15 mouse cellular contexts compared by ENCODE assay signal in the genomic region with DNA sequence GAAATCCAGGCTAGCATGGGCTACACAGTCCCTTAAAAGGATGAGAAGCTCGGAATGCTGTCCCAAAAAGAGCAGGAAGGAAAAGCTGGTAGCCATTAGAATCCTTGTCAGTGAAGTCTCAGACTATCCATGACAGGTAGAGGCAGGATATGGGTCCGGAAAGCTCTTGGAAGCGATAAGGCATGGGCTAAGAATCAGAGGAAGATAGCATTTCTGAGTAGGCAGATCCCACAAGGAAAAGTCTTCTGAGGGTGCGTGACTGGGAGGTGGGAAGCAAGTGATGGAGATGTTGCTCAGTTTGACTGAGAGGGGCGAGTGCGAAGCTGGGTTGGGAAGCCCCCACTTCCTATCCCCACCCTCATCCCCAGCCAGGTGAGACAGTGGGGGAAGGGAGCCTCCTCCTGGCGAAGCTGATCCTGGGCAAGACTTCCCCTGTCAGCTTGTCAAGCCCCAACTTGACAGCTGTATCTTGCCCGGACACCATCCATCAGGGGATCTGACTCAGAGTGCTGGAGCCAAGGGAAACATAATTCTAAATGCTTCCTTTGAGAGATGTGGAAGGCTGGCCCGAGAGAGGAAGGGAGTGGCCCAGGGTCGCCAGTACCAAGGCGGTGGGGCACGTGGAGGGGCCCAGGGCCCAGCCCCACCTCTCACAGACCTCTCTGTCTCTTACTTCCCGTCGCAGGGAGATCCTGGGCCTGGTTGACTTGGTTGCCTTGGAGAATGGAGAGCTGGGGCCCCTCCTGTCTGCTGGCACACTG. TPM values are rescaled to one million over a fixed set of nuclear protein-coding genes. Genes with fewer than 3 reads are reported as not detected.
A peak's percentile ranks its signal among the peaks of the same experiment; 100 is the strongest.
DNase-seq lines count a peak whose midpoint lies in the region; ATAC-seq and TF ChIP-seq lines count a peak whose summit lies in the region.
"Had no signal": no experiment of that assay in that cellular context is flagged by ENCODE, and none has a peak within 500 bp of the region (broad histone marks: within the 10 kb centered on the region; RNA-seq: fewer than 3 reads in every experiment).

No protein-coding gene starts in this region.

- no peak overlapping the region for H3K4me2 ChIP-seq in kidney, embryonic 14.5 days (replicated peaks; ENCODE audit: low read depth, low read length)
- H3K4me2 ChIP-seq: forebrain, embryonic 12.5 days; intestine, embryonic 15.5 days had no signal

- TF ChIP-seq EP300 in ES-Bruce4 (IDR thresholded peaks at IDR 0.05; ENCODE audit: insufficient read depth, low read depth, low read length) = no peak

- 26% methylated on average over 14 of the region's 14 CpGs for WGBS in kidney, embryonic 14.5 days

- ATAC-seq in kidney, embryonic 14.5 days (ENCODE audit: low FRiP score, low TSS enrichment) = no peak
- ATAC-seq: intestine, embryonic 15.5 days; Patski had no signal

- no peak overlapping the region for H3K4me3 ChIP-seq in kidney, embryonic 14.5 days (ENCODE audit: low read length)
- H3K4me3 ChIP-seq in ES-Bruce4 (ENCODE audit: low read depth, low read length) = no peak overlapping the region
- H3K4me3 ChIP-seq: forebrain, embryonic 12.5 days; heart, adult 2 months; hindbrain, embryonic 10.5 days; intestine, embryonic 15.5 days had no signal

- peak; percentile 37 for TF ChIP-seq CTCF in ES-Bruce4 (IDR thresholded peaks at IDR 0.05; ENCODE audit: low read depth, low read length)

- H3K27me3 ChIP-seq in kidney, embryonic 14.5 days (ENCODE audit: control insufficient read depth, insufficient read depth, low read length) = peaks cover 3% of the 10 kb centered on the region; the same call in 1 of the 2 replicates
- H3K27me3 ChIP-seq in ES-Bruce4 (ENCODE audit: control insufficient read depth, insufficient read depth, low read length, poor library complexity, severe bottlenecking) = no peaks in the 10 kb centered on the region

- H3K9ac ChIP-seq in kidney, embryonic 14.5 days (ENCODE audit: low read depth, low read length) = no peak overlapping the region
- H3K9ac ChIP-seq in ES-Bruce4 (ENCODE audit: low read depth, poor library complexity, severe bottlenecking) = no peak overlapping the region
- H3K9ac ChIP-seq: forebrain, embryonic 12.5 days; intestine, embryonic 15.5 days had no signal

- no peak for TF ChIP-seq POLR2A in ES-Bruce4 (IDR thresholded peaks at IDR 0.05; ENCODE audit: insufficient read depth, low read length)

- H3K9me3 ChIP-seq in kidney, embryonic 14.5 days (ENCODE audit: control insufficient read depth, low read length) = no peaks in the 10 kb centered on the region
- no peaks in the 10 kb centered on the region for H3K9me3 ChIP-seq in ES-Bruce4 (replicated peaks; ENCODE audit: control insufficient read depth, insufficient read depth, low read length, poor library complexity, severe bottlenecking)
- H3K9me3 ChIP-seq: forebrain, embryonic 12.5 days; intestine, embryonic 15.5 days had no signal

- H3K36me3 ChIP-seq in kidney, embryonic 14.5 days (ENCODE audit: control insufficient read depth, insufficient read depth, low read length) = no peaks in the 10 kb centered on the region
- no peaks in the 10 kb centered on the region for H3K36me3 ChIP-seq in ES-Bruce4 (ENCODE audit: control insufficient read depth, insufficient read depth, low read length, poor library complexity, severe bottlenecking)
- H3K36me3 ChIP-seq: forebrain, embryonic 12.5 days; hindbrain, embryonic 10.5 days; intestine, embryonic 15.5 days had no signal

- H3K27ac ChIP-seq in kidney, embryonic 14.5 days (ENCODE audit: low read depth, low read length) = no peak overlapping the region
- no peak overlapping the region for H3K27ac ChIP-seq in ES-Bruce4 (ENCODE audit: insufficient read depth, low read length)
- H3K27ac ChIP-seq: forebrain, embryonic 12.5 days; heart, adult 2 months; hindbrain, embryonic 10.5 days; intestine, embryonic 15.5 days had no signal

- no peaks in the 10 kb centered on the region for H3K4me1 ChIP-seq in kidney, embryonic 14.5 days (ENCODE audit: control insufficient read depth, insufficient read depth, low read length)
- no peaks in the 10 kb centered on the region for H3K4me1 ChIP-seq in ES-Bruce4 (ENCODE audit: control insufficient read depth, insufficient read depth, low read length)

- peak; percentile 82 for DNase-seq in kidney, adult 11 months
- DNase-seq in adrenal gland, postnatal 36 days = peak; percentile 49 to 62
- peak; percentile 70 for DNase-seq in kidney, postnatal 10 days
- no peak for DNase-seq in retina, embryonic 14.5 days (ENCODE audit: low spot score)
- DNase-seq in embryo, embryonic 10 days (ENCODE audit: low spot score) = no peak
- DNase-seq: heart, adult 2 months; layer of hippocampus, adult 9-11 months; right cerebral cortex, postnatal 14 days had no signal

RNA-seq across cellular contexts. Expression of gene Exoc3l2, which starts 14.7 kb away (rescaled TPM):
- 3.5 and 3.7 TPM in 2 replicates for polyA plus RNA-seq in kidney, embryonic 14.5 days (2014; fragmentation: Nextera tagmentation; extraction: Ambion mirVana)
- polyA plus RNA-seq in ES-Bruce4 (2011; ENCODE audit: insufficient read depth, insufficient read length, low read depth, missing spikeins) = 3.0 and 3.8 TPM in 2 replicates
- 10 to 100 TPM; 41.1 to 49.6 TPM for total RNA-seq in adrenal gland, postnatal 36 days (2021)
- polyA plus RNA-seq: Patski had no signal

RNA-seq across cellular contexts. Expression of gene Mark4, which starts 19.2 kb away (rescaled TPM):
- polyA plus RNA-seq in kidney, embryonic 14.5 days (2014; fragmentation: Nextera tagmentation; extraction: Ambion mirVana) = 10.4 and 12.1 TPM in 2 replicates
- 33.1 and 33.3 TPM in 2 replicates for polyA plus RNA-seq in ES-Bruce4 (2011; ENCODE audit: insufficient read depth, insufficient read length, low read depth, missing spikeins)
- 10 to 100 TPM; 46.5 to 50.3 TPM for total RNA-seq in adrenal gland, postnatal 36 days (2021)

RNA-seq across cellular contexts. Expression of gene Bloc1s3, which starts 30.4 kb away (rescaled TPM):
- 1.4 and 2.4 TPM in 2 replicates for polyA plus RNA-seq in kidney, embryonic 14.5 days (2014; fragmentation: Nextera tagmentation; extraction: Ambion mirVana)
- polyA plus RNA-seq in ES-Bruce4 (2011; ENCODE audit: insufficient read depth, insufficient read length, low read depth, missing spikeins) = 5.7 and 6.9 TPM in 2 replicates
- 10 to 100 TPM in 1 of 2 experiments, 1 to 10 TPM in 1; 8.7 to 12.1 TPM for total RNA-seq in adrenal gland, postnatal 36 days (2021)

RNA-seq across cellular contexts. Expression of gene Trappc6a, which starts 30.4 kb away (rescaled TPM):
- polyA plus RNA-seq in kidney, embryonic 14.5 days (2014; fragmentation: Nextera tagmentation; extraction: Ambion mirVana) = 63.7 and 70.2 TPM in 2 replicates
- 23.5 and 33.6 TPM in 2 replicates for polyA plus RNA-seq in ES-Bruce4 (2011; ENCODE audit: insufficient read depth, insufficient read length, low read depth, missing spikeins)
- total RNA-seq in adrenal gland, postnatal 36 days (2021) = 10 to 100 TPM; 73.1 to 91.1 TPM

RNA-seq across cellular contexts. Expression of gene Nkpd1, which starts 39.8 kb away (rescaled TPM):
- polyA plus RNA-seq in kidney, embryonic 14.5 days (2014; fragmentation: Nextera tagmentation; extraction: Ambion mirVana) = 0.13 and 0.27 TPM in 2 replicates
- polyA plus RNA-seq in ES-Bruce4 (2011; ENCODE audit: insufficient read depth, insufficient read length, low read depth, missing spikeins) = 0.23 and 0.34 TPM in 2 replicates
- under 1 TPM in 1 of 2 experiments, not detected in 1; 0.17 TPM for total RNA-seq in adrenal gland, postnatal 36 days (2021)
- total RNA-seq: heart, adult 2 months had no signal
- polyA plus RNA-seq: forebrain, embryonic 12.5 days; liver, embryonic 16.5 days had no signal

Comparison
In these comparisons a context has a peak if more than half of its experiments do, and no peak if none do; other contexts are left out.
1. DNase-seq: peak in kidney, adult 11 months (single experiment), adrenal gland, postnatal 36 days (2 of 2) and kidney, postnatal 10 days (single experiment); none in retina, embryonic 14.5 days (single experiment) and embryo, embryonic 10 days (single experiment).